Mouse (Mus musculus) olfactory bulb, adult 2 months (tissue): ENCODE measurements at regions not wholly inside any gene's neighbourhood (a gene's known extent, or its start where the extent isn't known, plus 50 kb on each side); places are given as distances from the start of the nearest gene placed in this dataset.
"Not testable (repeated sequence)": the region's sequence is repeated elsewhere in the genome, so short reads cannot be mapped to it uniquely, and the experiment has no call there.

Source experiments
- CTCF ChIP-seq: fragments of 200-500 bp; IDR thresholded peaks from 2 replicates; pipeline ENCODE4 v1.5.1; 2012; ENCODE audit warnings: low read depth, mild to moderate bottlenecking, low read length, moderate library complexity; ENCODE audit not compliant: insufficient read depth
- POLR2A ChIP-seq: fragments of 200-500 bp; IDR thresholded peaks from 2 replicates; pipeline ENCODE4 v1.6.1; 2012; ENCODE audit warnings: mild to moderate bottlenecking, low read depth, low read length, moderate library complexity; ENCODE audit not compliant: insufficient read depth

DNA sequence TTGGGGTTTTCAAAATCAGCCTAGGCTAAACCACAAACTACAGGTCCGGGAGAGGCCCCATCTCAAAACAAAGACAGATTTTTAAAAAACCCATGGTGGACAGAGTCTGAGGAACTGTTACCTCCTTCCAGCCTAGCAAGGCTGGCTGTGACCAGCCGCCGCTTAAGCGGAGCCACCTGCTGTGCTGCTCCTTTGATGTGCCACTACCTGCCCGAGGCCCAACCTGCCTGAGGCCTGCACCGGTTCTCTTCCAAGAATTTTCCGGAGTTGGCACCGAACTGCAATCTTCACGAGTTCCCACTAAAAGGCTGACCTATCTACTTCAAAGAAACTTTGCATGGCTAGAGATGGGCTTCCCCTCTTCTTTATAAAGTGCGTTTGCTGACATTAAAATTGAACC lies 97.6 kb downstream of the Dusp6 start:
- not testable (repeated sequence) for TF ChIP-seq CTCF, POLR2A
